Mouse (Mus musculus): ENCODE measurements around the gene Plekhh2. TPM values are rescaled to one million over a fixed set of nuclear protein-coding genes. Genes with fewer than 3 reads are reported as not detected.

Plekhh2 gene
- total and polyA plus RNA-seq, 2 experiments from 2014 or later = 1.2 to 3.1 TPM

DNA sequence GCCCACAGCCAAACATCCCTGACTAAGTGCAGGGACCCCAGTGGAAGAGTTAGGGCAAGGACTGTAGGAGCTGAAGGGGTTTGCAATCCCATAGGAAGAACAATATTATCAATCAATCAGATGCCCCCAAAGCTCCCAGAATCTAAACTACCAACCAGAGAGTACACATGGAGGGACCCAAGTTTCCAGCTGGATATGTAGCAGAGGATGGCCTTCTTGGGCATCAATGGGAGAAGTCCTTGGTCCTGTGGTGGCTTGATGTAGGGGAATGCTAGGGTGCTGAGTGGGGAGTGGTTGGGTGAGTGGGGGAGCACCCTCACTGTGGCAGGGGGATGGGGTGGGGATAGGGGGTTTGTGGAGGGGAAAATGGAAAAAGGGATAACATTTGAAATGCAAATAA is 8.4 kb downstream of the Plekhh2 start:
- ATAC-seq (ENCODE audit: low FRiP score) = no peak
- Histone ChIP-seq H3K9me3 (ENCODE audit: low read length) (no peaks in the 10 kb centered on the region), H3K4me1 (ENCODE audit: insufficient read depth, low read length) (no peaks in the 10 kb centered on the region), H3K4me2 (ENCODE audit: low read depth, low read length, poor library complexity, severe bottlenecking) (no peak overlapping the region), H3K27ac (ENCODE audit: low read depth, low read length) (no peak overlapping the region), H3K9ac (replicated peaks; ENCODE audit: low read length, poor library complexity, severe bottlenecking) (no peak overlapping the region), H3K4me3 (ENCODE audit: low read depth, low read length) (no peak overlapping the region), H3K27me3 (ENCODE audit: insufficient read depth, low read length) (no peaks in the 10 kb centered on the region), H3K36me3 (ENCODE audit: insufficient read depth, low read length) (no peaks in the 10 kb centered on the region)
- DNase-seq (ENCODE audit: low spot score) = no peak
- no peak for TF ChIP-seq CTCF (IDR thresholded peaks at IDR 0.05)

DNA sequence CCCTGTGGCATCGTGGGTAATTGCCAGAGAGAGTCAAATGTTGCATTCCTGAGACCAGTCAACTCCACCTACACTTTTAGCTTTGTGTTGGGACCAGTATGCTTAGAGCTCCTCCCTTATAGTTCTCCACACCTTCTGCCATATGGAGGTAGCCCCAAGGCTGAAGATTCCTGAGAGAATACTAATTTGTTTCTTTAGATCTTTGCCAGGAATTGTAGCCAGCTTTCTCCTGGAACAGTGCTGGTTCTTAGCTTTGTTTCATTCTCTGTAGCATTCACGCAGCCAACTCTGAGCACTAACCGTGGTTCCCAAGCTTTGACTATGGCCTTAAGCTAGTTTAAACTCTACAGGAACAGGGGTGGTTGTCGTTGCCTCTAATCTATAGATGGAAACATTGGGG is 17.7 kb downstream of the Plekhh2 start:
- DNase-seq (ENCODE audit: low spot score) (no peak), ATAC-seq (ENCODE audit: low FRiP score) (no peak)
- H3K36me3 ChIP-seq (ENCODE audit: insufficient read depth, low read length) = no peaks in the 10 kb centered on the region
- TF ChIP-seq CTCF (IDR thresholded peaks at IDR 0.05) = no peak
- WGBS = 66% methylated on average over 4 of the region's 4 CpGs
- H3K27ac ChIP-seq (ENCODE audit: low read depth, low read length) = no peak overlapping the region
- no peak overlapping the region for H3K4me2 ChIP-seq (ENCODE audit: low read depth, low read length, poor library complexity, severe bottlenecking)
- H3K27me3 ChIP-seq (ENCODE audit: insufficient read depth, low read length) = no peaks in the 10 kb centered on the region
- H3K9me3 ChIP-seq (ENCODE audit: low read length) = no peaks in the 10 kb centered on the region
- H3K4me1 ChIP-seq (ENCODE audit: insufficient read depth, low read length) = no peaks in the 10 kb centered on the region
- H3K4me3 ChIP-seq (ENCODE audit: low read depth, low read length) = no peak overlapping the region
- H3K9ac ChIP-seq (replicated peaks; ENCODE audit: low read length, poor library complexity, severe bottlenecking) = no peak overlapping the region

DNA sequence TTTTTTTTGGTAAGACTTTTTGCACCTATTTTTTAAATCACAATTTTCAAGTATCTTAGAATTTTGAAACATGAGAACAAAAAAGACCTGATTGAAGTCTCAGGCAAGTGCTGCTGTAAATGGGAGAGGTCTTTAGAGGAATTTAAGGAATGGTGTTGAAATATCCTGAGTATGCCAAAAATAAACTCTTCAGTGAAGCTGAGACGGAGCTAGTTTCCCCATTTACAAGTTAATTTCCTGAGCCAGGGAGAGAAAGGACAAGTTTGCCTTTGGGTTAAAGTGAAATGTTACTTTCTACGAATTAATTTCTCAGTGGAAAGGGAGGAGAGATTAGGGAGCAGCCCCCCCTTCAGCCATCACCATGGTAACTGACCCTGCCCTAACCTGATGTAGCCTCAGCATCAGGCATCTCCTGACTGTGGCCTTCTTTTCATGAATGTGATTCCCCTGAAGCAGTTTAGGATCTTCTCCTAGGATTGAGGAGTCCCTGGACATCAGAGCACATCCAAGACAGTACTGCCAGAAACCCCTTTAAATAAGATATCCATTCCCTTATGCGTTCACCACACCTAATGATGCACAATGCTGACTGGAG is 18.6 kb downstream of the Plekhh2 start:
- H3K36me3 ChIP-seq (ENCODE audit: insufficient read depth, low read length) = no peaks in the 10 kb centered on the region
- no peak overlapping the region for H3K4me3 ChIP-seq (ENCODE audit: low read depth, low read length)
- H3K27ac ChIP-seq (ENCODE audit: low read depth, low read length) = no peak overlapping the region
- 42% methylated on average over 3 of the region's 3 CpGs for WGBS
- no peaks in the 10 kb centered on the region for H3K27me3 ChIP-seq (ENCODE audit: insufficient read depth, low read length)
- ATAC-seq (ENCODE audit: low FRiP score) (no peak), DNase-seq (ENCODE audit: low spot score) (no peak)
- TF ChIP-seq CTCF (IDR thresholded peaks at IDR 0.05) = no peak
- no peak overlapping the region for H3K9ac ChIP-seq (replicated peaks; ENCODE audit: low read length, poor library complexity, severe bottlenecking)
- no peak overlapping the region for H3K4me2 ChIP-seq (ENCODE audit: low read depth, low read length, poor library complexity, severe bottlenecking)
- H3K9me3 ChIP-seq (ENCODE audit: low read length) = no peaks in the 10 kb centered on the region
- H3K4me1 ChIP-seq (ENCODE audit: insufficient read depth, low read length) = no peaks in the 10 kb centered on the region

DNA sequence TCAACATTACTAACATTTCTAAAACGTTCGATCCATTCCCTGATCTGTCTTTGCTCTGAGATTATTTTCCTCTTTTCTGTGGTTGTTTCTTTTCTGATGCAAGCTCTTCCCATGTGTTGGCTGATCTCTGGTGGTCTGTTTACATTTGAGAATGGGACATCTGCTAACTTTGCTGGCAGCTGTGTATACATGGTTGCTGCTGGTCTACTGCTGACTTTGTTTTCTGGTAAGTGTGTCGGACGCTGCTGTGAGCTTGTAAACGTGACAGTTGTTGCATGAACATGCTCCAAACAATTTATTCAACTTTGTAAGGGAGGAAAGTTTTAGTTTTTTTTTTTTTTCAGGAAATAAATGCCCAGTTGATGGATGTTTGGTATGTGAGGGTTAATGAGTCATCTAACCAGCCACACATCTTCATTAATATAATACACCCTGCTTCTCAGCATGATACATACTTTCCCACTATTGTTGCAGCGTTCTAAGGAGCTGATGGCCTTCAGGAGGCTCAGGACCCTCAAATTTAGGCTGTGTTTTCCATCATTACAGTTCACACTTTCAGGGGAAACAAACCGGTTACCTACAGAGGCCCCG is 21.3 kb downstream of the Plekhh2 start:
- H3K36me3 ChIP-seq (ENCODE audit: insufficient read depth, low read length) = no peaks in the 10 kb centered on the region
- no peak for ATAC-seq (ENCODE audit: low FRiP score)
- TF ChIP-seq CTCF (IDR thresholded peaks at IDR 0.05) = no peak
- H3K27me3 ChIP-seq (ENCODE audit: insufficient read depth, low read length) = no peaks in the 10 kb centered on the region
- 61% methylated on average over 8 of the region's 8 CpGs for WGBS
- no peak overlapping the region for H3K4me2 ChIP-seq (ENCODE audit: low read depth, low read length, poor library complexity, severe bottlenecking)
- no peaks in the 10 kb centered on the region for H3K4me1 ChIP-seq (ENCODE audit: insufficient read depth, low read length)
- no peak for DNase-seq (ENCODE audit: low spot score)
- no peak overlapping the region for H3K9ac ChIP-seq (replicated peaks; ENCODE audit: low read length, poor library complexity, severe bottlenecking)
- no peaks in the 10 kb centered on the region for H3K9me3 ChIP-seq (ENCODE audit: low read length)
- no peak overlapping the region for H3K4me3 ChIP-seq (ENCODE audit: low read depth, low read length)
- H3K27ac ChIP-seq (ENCODE audit: low read depth, low read length) = no peak overlapping the region

DNA sequence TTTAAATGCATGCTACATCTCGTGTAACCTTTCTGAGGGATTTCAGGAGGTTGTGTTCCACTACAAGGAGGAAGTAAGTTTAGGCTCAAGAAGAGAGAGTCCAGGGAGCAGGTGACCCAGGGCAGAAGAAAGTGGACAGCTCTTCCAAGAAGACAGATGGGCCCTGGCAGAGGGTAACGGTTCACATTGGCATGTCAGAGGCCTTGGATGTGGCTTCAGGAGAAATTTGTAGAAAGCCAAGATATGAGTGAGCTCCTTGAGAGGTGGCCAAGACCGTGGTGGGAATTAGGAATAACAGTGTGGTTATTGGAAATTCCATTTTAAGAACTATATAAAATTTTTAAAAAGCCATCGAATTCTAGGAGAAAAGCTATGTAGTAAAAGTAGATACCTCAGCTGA is 22.1 kb downstream of the Plekhh2 start:
- no peak overlapping the region for H3K4me3 ChIP-seq (ENCODE audit: low read depth, low read length)
- DNase-seq (ENCODE audit: low spot score) (no peak), ATAC-seq (ENCODE audit: low FRiP score) (no peak)
- no peak overlapping the region for H3K27ac ChIP-seq (ENCODE audit: low read depth, low read length)
- no peak overlapping the region for H3K9ac ChIP-seq (replicated peaks; ENCODE audit: low read length, poor library complexity, severe bottlenecking)
- no peaks in the 10 kb centered on the region for H3K27me3 ChIP-seq (ENCODE audit: insufficient read depth, low read length)
- H3K4me1 ChIP-seq (ENCODE audit: insufficient read depth, low read length) = no peaks in the 10 kb centered on the region
- no peak for TF ChIP-seq CTCF (IDR thresholded peaks at IDR 0.05)
- H3K9me3 ChIP-seq (ENCODE audit: low read length) = no peaks in the 10 kb centered on the region
- WGBS = 91% methylated on average over 4 of the region's 4 CpGs
- H3K36me3 ChIP-seq (ENCODE audit: insufficient read depth, low read length) = no peaks in the 10 kb centered on the region
- H3K4me2 ChIP-seq (ENCODE audit: low read depth, low read length, poor library complexity, severe bottlenecking) = no peak overlapping the region

DNA sequence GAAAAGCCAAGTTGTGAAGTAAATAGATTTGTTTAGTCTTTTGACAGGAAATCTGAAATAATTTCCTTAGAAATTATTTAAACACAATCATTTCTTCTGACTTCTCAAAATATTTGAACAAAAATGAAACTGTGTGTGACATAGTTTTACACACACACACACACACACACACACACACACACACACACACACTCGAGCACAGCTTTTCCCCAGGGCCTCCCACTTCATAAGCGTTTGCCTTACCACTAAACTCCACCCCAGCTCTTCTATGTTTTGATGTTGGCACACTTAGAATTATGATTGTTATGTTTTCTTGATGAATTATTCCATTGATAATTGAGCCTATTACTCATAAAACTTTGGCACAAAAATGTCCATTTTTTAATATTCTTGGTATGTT is 22.9 kb downstream of the Plekhh2 start:
- no peak overlapping the region for H3K27ac ChIP-seq (ENCODE audit: low read depth, low read length)
- 79% methylated on average over 2 of the region's 2 CpGs for WGBS
- ATAC-seq (ENCODE audit: low FRiP score) = no peak
- no peak for TF ChIP-seq CTCF (IDR thresholded peaks at IDR 0.05)
- no peak overlapping the region for H3K4me3 ChIP-seq (ENCODE audit: low read depth, low read length)
- H3K9ac ChIP-seq (replicated peaks; ENCODE audit: low read length, poor library complexity, severe bottlenecking) = no peak overlapping the region
- no peaks in the 10 kb centered on the region for H3K4me1 ChIP-seq (ENCODE audit: insufficient read depth, low read length)
- H3K27me3 ChIP-seq (ENCODE audit: insufficient read depth, low read length) = no peaks in the 10 kb centered on the region
- no peak for DNase-seq (ENCODE audit: low spot score)
- H3K4me2 ChIP-seq (ENCODE audit: low read depth, low read length, poor library complexity, severe bottlenecking) = no peak overlapping the region
- no peaks in the 10 kb centered on the region for H3K9me3 ChIP-seq (ENCODE audit: low read length)
- no peaks in the 10 kb centered on the region for H3K36me3 ChIP-seq (ENCODE audit: insufficient read depth, low read length)

Data from midbrain, postnatal 0 days (tissue).